Mouse (Mus musculus): ENCODE results near the gene Tapbp. TPM values are rescaled to one million over a fixed set of nuclear protein-coding genes. Genes with fewer than 3 reads are reported as not detected.
"Not testable (repeated sequence)": the region's sequence is repeated elsewhere in the genome, so short reads cannot be mapped to it uniquely, and the experiment has no call there.

Gene Tapbp
- total and polyA plus RNA-seq, 2 experiments from 2014 or later = 29.1 to 44.4 TPM

- H3K9me3 ChIP-seq (ENCODE audit: low read length) = no peaks in the 10 kb centered on the region
- 79% methylated on average over 4 of the region's 4 CpGs for WGBS
- no peak overlapping the region for H3K27ac ChIP-seq (ENCODE audit: low read depth, low read length)
- ATAC-seq (ENCODE audit: low FRiP score) = no peak
- no peak overlapping the region for H3K9ac ChIP-seq (replicated peaks; ENCODE audit: low read length, poor library complexity, severe bottlenecking)
- H3K27me3 ChIP-seq (ENCODE audit: insufficient read depth, low read length) = no peaks in the 10 kb centered on the region
- no peak overlapping the region for H3K4me3 ChIP-seq (ENCODE audit: low read depth, low read length)
- no peaks in the 10 kb centered on the region for H3K4me1 ChIP-seq (ENCODE audit: insufficient read depth, low read length)
- TF ChIP-seq CTCF (IDR thresholded peaks at IDR 0.05) = no peak
- no peaks in the 10 kb centered on the region for H3K36me3 ChIP-seq (ENCODE audit: insufficient read depth, low read length)
- no peak for DNase-seq (ENCODE audit: low spot score)
- H3K4me2 ChIP-seq (ENCODE audit: low read depth, low read length, poor library complexity, severe bottlenecking) = no peak overlapping the region
These were observed 16.1 kb upstream of the Tapbp start for GRCm38 (mm10) chr17:33899642-33900041.

- Histone ChIP-seq H3K27ac (ENCODE audit: low read depth, low read length) (no peak overlapping the region), H3K4me1 (ENCODE audit: insufficient read depth, low read length) (no peaks in the 10 kb centered on the region), H3K36me3 (ENCODE audit: insufficient read depth, low read length) (no peaks in the 10 kb centered on the region), H3K9ac (replicated peaks; ENCODE audit: low read length, poor library complexity, severe bottlenecking) (no peak overlapping the region), H3K9me3 (ENCODE audit: low read length) (no peaks in the 10 kb centered on the region), H3K4me3 (ENCODE audit: low read depth, low read length) (no peak overlapping the region), H3K27me3 (ENCODE audit: insufficient read depth, low read length) (no peaks in the 10 kb centered on the region), H3K4me2 (ENCODE audit: low read depth, low read length, poor library complexity, severe bottlenecking) (no peak overlapping the region)
- DNase-seq (ENCODE audit: low spot score) (no peak), ATAC-seq (ENCODE audit: low FRiP score) (no peak)
- 78% methylated on average over 7 of the region's 7 CpGs for WGBS
- no peak for TF ChIP-seq CTCF (IDR thresholded peaks at IDR 0.05)
These were observed 15.3 kb upstream of the Tapbp start for GRCm38 (mm10) chr17:33900281-33900988.

GRCm38 (mm10) chr17:33900989-33901314 lies 14.7 kb upstream of the Tapbp start:
- H3K27ac ChIP-seq (ENCODE audit: low read depth, low read length) = no peak overlapping the region
- no peak overlapping the region for H3K4me2 ChIP-seq (ENCODE audit: low read depth, low read length, poor library complexity, severe bottlenecking)
- no peak overlapping the region for H3K4me3 ChIP-seq (ENCODE audit: low read depth, low read length)
- DNase-seq (ENCODE audit: low spot score) (no peak), ATAC-seq (ENCODE audit: low FRiP score) (no peak)
- H3K4me1 ChIP-seq (ENCODE audit: insufficient read depth, low read length) = no peaks in the 10 kb centered on the region
- TF ChIP-seq CTCF (IDR thresholded peaks at IDR 0.05) = no peak
- H3K9me3 ChIP-seq (ENCODE audit: low read length) = no peaks in the 10 kb centered on the region
- no peaks in the 10 kb centered on the region for H3K36me3 ChIP-seq (ENCODE audit: insufficient read depth, low read length)
- no peak overlapping the region for H3K9ac ChIP-seq (replicated peaks; ENCODE audit: low read length, poor library complexity, severe bottlenecking)
- WGBS = 90% methylated on average over 4 of the region's 4 CpGs
- no peaks in the 10 kb centered on the region for H3K27me3 ChIP-seq (ENCODE audit: insufficient read depth, low read length)

- 72% methylated on average over 4 of the region's 4 CpGs for WGBS
- Histone ChIP-seq H3K9me3 (ENCODE audit: low read length) (no peaks in the 10 kb centered on the region), H3K27me3 (ENCODE audit: insufficient read depth, low read length) (no peaks in the 10 kb centered on the region), H3K4me2 (ENCODE audit: low read depth, low read length, poor library complexity, severe bottlenecking) (no peak overlapping the region), H3K36me3 (ENCODE audit: insufficient read depth, low read length) (no peaks in the 10 kb centered on the region), H3K4me1 (ENCODE audit: insufficient read depth, low read length) (no peaks in the 10 kb centered on the region), H3K9ac (replicated peaks; ENCODE audit: low read length, poor library complexity, severe bottlenecking) (no peak overlapping the region), H3K27ac (ENCODE audit: low read depth, low read length) (no peak overlapping the region), H3K4me3 (ENCODE audit: low read depth, low read length) (no peak overlapping the region)
- no peak for ATAC-seq (ENCODE audit: low FRiP score)
- TF ChIP-seq CTCF (IDR thresholded peaks at IDR 0.05) = no peak
- DNase-seq (ENCODE audit: low spot score) = no peak
These were observed 14.0 kb upstream of the Tapbp start for GRCm38 (mm10) chr17:33901653-33902052.

- Histone ChIP-seq H3K4me3 (ENCODE audit: low read depth, low read length) (no peak overlapping the region), H3K9me3 (ENCODE audit: low read length) (no peaks in the 10 kb centered on the region), H3K4me2 (ENCODE audit: low read depth, low read length, poor library complexity, severe bottlenecking) (no peak overlapping the region), H3K4me1 (ENCODE audit: insufficient read depth, low read length) (no peaks in the 10 kb centered on the region), H3K27ac (ENCODE audit: low read depth, low read length) (no peak overlapping the region), H3K27me3 (ENCODE audit: insufficient read depth, low read length) (no peaks in the 10 kb centered on the region), H3K9ac (replicated peaks; ENCODE audit: low read length, poor library complexity, severe bottlenecking) (no peak overlapping the region), H3K36me3 (ENCODE audit: insufficient read depth, low read length) (no peaks in the 10 kb centered on the region)
- ATAC-seq (ENCODE audit: low FRiP score) (no peak), DNase-seq (ENCODE audit: low spot score) (no peak)
- no peak for TF ChIP-seq CTCF (IDR thresholded peaks at IDR 0.05)
- whole genome bisulfite sequencing = 81% methylated on average over 4 of the region's 4 CpGs
These were observed 13.6 kb upstream of the Tapbp start for GRCm38 (mm10) chr17:33902079-33902478.

- no peaks in the 10 kb centered on the region for H3K27me3 ChIP-seq (ENCODE audit: insufficient read depth, low read length)
- ATAC-seq (ENCODE audit: low FRiP score) (no peak), DNase-seq (ENCODE audit: low spot score) (no peak)
- H3K27ac ChIP-seq (ENCODE audit: low read depth, low read length) = no peak overlapping the region
- no peak overlapping the region for H3K4me2 ChIP-seq (ENCODE audit: low read depth, low read length, poor library complexity, severe bottlenecking)
- no peak overlapping the region for H3K9ac ChIP-seq (replicated peaks; ENCODE audit: low read length, poor library complexity, severe bottlenecking)
- H3K4me3 ChIP-seq (ENCODE audit: low read depth, low read length) = no peak overlapping the region
- H3K36me3 ChIP-seq (ENCODE audit: insufficient read depth, low read length) = no peaks in the 10 kb centered on the region
- H3K9me3 ChIP-seq (ENCODE audit: low read length) = no peaks in the 10 kb centered on the region
- no peak for TF ChIP-seq CTCF (IDR thresholded peaks at IDR 0.05)
- 83% methylated on average over 7 of the region's 7 CpGs for WGBS
- no peaks in the 10 kb centered on the region for H3K4me1 ChIP-seq (ENCODE audit: insufficient read depth, low read length)
These were observed 13.2 kb upstream of the Tapbp start for GRCm38 (mm10) chr17:33902491-33902890.

- H3K4me2 ChIP-seq (ENCODE audit: low read depth, low read length, poor library complexity, severe bottlenecking); H3K4me1 ChIP-seq (ENCODE audit: insufficient read depth, low read length); H3K9ac ChIP-seq (replicated peaks; ENCODE audit: low read length, poor library complexity, severe bottlenecking); H3K36me3 ChIP-seq (ENCODE audit: insufficient read depth, low read length); DNase-seq (ENCODE audit: low spot score); ATAC-seq (ENCODE audit: low FRiP score); H3K9me3 ChIP-seq (ENCODE audit: low read length); H3K27me3 ChIP-seq (ENCODE audit: insufficient read depth, low read length); H3K27ac ChIP-seq (ENCODE audit: low read depth, low read length); H3K4me3 ChIP-seq (ENCODE audit: low read depth, low read length): not testable (repeated sequence)
- 67% methylated on average over 6 of the region's 6 CpGs for WGBS
These were observed 11.6 kb upstream of the Tapbp start for GRCm38 (mm10) chr17:33903911-33904651.

GRCm38 (mm10) chr17:33904835-33905234 lies 10.9 kb upstream of the Tapbp start, which contains the start of gene Platr17:
Platr17 (plus strand) TSS chr17:33905135.
- 36% methylated on average over 3 of the region's 4 CpGs for WGBS
- not testable (repeated sequence) for DNase-seq (ENCODE audit: low spot score); H3K4me3 ChIP-seq (ENCODE audit: low read depth, low read length)

More at GRCm38 (mm10) chr17:33904835-33905234, 10.9 kb upstream of the Tapbp start, which contains the start of gene Platr17:
- not testable (repeated sequence) for H3K27me3 ChIP-seq (ENCODE audit: insufficient read depth, low read length); H3K27ac ChIP-seq (ENCODE audit: low read depth, low read length); H3K9me3 ChIP-seq (ENCODE audit: low read length); ATAC-seq (ENCODE audit: low FRiP score); H3K36me3 ChIP-seq (ENCODE audit: insufficient read depth, low read length); H3K9ac ChIP-seq (replicated peaks; ENCODE audit: low read length, poor library complexity, severe bottlenecking); H3K4me1 ChIP-seq (ENCODE audit: insufficient read depth, low read length); H3K4me2 ChIP-seq (ENCODE audit: low read depth, low read length, poor library complexity, severe bottlenecking)

All from midbrain, postnatal 0 days (tissue).